Mouse (Mus musculus) embryonic fibroblast, embryonic 13.5 days (primary cell): ENCODE measurements around the gene Sh3d19. TPM values are rescaled to one million over a fixed set of nuclear protein-coding genes. Genes with fewer than 3 reads are reported as not detected.
A peak's percentile ranks its signal among the peaks of the same experiment; 100 is the strongest.

Experiments
- H3K27ac ChIP-seq: 2 replicates; pipeline ENCODE4 v1.5.1; 2012; ENCODE audit warnings: low read length, control low read depth, inconsistent platforms; ENCODE audit not compliant: insufficient read depth
- H3K4me1 ChIP-seq: 2 replicates; pipeline ENCODE4 v1.6.1; 2011; ENCODE audit warnings: low read length; ENCODE audit not compliant: control insufficient read depth, insufficient read depth
- H3K4me3 ChIP-seq: 2 replicates; pipeline ENCODE4 v1.5.1; 2011; ENCODE audit warnings: mild to moderate bottlenecking, control low read depth, low read length; ENCODE audit not compliant: insufficient read depth
- CTCF ChIP-seq: IDR thresholded peaks from 2 replicates; pipeline ENCODE4 v1.5.1; 2011; ENCODE audit warnings: mild to moderate bottlenecking, control low read depth, low read length, moderate library complexity, borderline replicate concordance; ENCODE audit not compliant: insufficient read depth
- POLR2A ChIP-seq: IDR thresholded peaks from 2 replicates; pipeline ENCODE4 v1.6.1; 2011; ENCODE audit warnings: low read depth, mild to moderate bottlenecking, control low read depth, low read length, moderate library complexity
- polyA plus RNA-seq: library from polyadenylated mRNA; stranded (reverse); fragments of >200 nt; gene quantifications from 2 replicates; pipeline ENCODE4 v1.2.4, GENCODE M21; 2011; ENCODE audit warnings: low read depth; ENCODE audit not compliant: missing spikeins, insufficient read length

Sh3d19 gene
- polyA plus RNA-seq, 1 experiment, result 54.2 TPM

DNA sequence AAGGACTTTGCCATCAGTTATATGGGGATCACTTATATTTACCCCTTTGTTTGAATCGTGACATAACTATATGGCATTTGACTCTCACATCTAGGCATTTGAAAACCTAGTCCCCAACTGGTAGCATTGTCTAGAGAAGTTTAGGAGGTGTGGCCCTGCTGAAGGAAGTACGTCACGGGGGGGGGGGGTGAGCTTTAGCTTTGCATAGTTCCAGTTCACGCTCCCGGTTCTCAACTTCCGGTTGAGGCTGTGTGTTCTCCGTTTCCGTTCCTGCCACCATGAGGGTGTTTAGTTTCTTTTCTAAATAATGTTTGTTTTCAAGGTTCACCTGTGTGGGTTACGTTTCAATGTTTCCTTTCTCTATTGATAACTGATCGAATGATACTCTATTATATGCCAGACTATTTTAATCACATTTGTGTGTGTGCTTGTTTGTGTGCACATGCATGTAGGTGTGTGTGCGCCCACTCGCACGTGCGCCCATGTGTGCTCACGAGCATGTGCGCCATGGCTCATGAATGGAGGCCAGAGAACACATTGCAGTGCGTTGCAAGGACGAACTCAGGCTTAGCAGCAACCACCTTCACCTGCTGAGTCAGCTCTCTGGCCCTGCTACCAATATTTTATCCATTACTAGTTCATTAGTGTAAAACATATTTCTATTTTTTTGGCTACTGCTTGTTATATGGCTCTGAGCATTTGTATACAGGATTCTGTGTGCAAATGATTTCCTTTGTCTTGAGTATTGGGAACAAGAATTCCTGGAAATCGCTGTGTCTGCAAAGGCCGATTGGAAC lies 54.6 kb downstream of the Sh3d19 start:
- TF ChIP-seq CTCF, result no peak
- TF ChIP-seq POLR2A, result no peak
- no peaks in the 10 kb centered on the region for H3K4me1 ChIP-seq
- H3K27ac ChIP-seq, result no peak overlapping the region
- H3K4me3 ChIP-seq, result no peak overlapping the region

DNA sequence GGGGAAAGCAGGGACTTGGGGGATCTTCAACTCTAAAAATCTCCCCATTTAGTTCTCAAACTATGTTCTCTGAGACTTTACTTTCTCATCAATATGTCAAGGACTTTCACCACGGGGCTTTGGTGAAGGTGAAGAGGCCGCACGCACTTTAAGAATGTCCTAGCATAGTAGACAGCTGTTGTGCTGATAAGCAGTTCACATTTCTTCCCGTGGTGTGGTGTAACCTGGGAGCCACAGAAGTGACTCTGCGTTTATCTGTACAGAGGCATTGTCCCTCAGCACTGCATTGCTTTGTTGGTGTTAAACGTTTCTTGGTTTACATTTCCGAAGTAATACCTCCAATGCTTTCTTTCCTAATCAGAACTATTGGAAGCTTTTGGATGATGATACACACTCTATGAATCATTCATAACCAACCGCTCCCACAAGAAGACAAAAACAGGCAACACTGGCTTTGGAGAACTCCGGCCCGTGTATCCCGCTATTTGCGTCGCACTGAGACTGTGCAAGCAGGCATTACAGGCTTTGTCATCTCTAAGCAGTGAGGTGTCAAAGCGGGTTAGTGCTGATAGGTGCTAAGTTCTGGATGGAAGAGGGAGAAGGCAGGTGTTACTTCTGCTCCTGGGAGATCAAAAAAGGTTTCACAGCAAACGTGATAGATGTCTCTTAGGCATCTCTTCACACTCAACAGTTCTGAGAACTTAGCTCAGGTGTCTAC lies 57.9 kb downstream of the Sh3d19 start:
- no peak overlapping the region for H3K4me3 ChIP-seq
- no peak for TF ChIP-seq POLR2A
- no peak for TF ChIP-seq CTCF
- H3K27ac ChIP-seq, result no peak overlapping the region
- H3K4me1 ChIP-seq, result no peaks in the 10 kb centered on the region

DNA sequence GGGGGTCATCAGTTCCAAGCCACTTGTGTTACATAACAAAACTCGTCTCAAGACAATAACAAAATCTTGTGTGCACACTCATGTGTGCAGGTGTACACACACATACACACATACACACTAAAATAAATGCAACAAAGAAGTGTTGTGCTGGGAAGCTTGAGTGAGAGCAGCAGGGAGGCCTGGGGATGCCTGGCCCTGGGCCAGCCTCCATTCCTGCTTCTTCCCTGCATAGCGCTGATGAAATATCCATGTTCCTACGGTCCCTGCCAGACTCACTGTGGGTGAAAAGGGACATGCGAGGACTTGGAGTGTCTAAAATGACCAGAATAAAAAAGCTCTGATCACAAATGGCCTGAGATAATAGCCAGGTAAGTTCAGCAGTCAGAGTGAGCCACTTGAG lies 59.7 kb downstream of the Sh3d19 start:
- no peak overlapping the region for H3K27ac ChIP-seq
- no peaks in the 10 kb centered on the region for H3K4me1 ChIP-seq
- TF ChIP-seq POLR2A, result no peak
- TF ChIP-seq CTCF, result no peak

DNA sequence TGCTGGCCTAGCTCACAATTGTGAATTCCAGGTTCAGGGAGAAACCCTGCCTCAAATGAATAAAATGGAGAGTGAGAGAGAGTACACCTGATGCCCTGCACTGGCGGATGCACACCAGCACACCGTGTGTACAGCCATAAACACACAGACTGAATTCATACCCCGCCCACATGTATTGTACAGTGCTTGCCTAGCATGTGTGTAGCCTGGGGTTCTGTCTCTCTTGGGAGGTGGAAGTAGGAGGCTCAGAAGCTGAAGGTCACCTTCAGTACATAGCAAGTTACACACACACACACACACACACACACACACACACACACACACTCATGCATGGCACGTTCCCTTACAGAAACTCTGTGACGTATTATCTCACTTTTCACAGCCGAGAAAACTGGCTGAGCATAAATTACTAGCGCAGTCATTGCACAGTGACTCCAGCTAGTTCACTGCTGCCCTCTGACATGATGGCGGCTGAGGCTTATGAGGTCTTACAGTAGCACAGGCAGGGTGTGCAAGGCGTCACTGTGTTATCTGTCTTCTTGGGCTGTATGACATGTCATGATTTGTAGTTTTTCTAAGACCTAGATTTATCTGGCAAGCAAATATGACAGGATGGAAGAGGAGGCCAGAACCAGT lies 62.7 kb downstream of the Sh3d19 start:
- no peak overlapping the region for H3K4me3 ChIP-seq
- no peak overlapping the region for H3K27ac ChIP-seq
- no peak for TF ChIP-seq CTCF
- TF ChIP-seq POLR2A, result no peak

More for the DNA sequence above, 59.7 kb downstream of the Sh3d19 start:
- no peak overlapping the region for H3K4me3 ChIP-seq

DNA sequence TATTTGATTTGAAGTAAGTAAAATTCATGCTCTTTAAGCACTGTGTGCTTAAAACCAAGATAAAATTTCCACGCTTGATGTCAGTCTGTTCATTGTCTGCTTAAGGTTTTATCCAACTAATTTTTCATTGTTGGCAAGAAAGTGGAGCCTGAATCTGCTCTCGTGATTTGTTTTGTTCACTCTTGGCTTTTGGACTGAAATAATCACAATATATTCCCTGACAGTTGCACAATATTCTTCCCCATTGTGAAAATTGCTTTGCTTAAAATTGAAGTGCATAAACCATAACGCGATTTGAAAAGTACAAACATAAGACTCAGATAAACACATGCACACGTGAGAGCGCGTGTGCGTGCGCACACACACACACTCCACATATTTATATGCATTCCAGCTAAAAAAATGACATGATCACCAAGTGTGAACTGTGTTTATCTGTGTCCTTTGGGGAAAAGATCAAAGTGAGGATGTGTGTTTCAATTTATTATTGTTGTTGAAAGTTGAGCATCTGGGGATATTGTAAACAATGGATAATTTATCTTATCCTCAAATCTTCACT lies 67.1 kb downstream of the Sh3d19 start:
- Histone ChIP-seq H3K4me1 (peaks cover 4% of the 10 kb centered on the region; the same call in 1 of the 2 replicates), H3K27ac (no peak overlapping the region), H3K4me3 (no peak overlapping the region)
- TF ChIP-seq POLR2A, result no peak
- no peak for TF ChIP-seq CTCF

More for the DNA sequence above, 62.7 kb downstream of the Sh3d19 start:
- no peaks in the 10 kb centered on the region for H3K4me1 ChIP-seq

DNA sequence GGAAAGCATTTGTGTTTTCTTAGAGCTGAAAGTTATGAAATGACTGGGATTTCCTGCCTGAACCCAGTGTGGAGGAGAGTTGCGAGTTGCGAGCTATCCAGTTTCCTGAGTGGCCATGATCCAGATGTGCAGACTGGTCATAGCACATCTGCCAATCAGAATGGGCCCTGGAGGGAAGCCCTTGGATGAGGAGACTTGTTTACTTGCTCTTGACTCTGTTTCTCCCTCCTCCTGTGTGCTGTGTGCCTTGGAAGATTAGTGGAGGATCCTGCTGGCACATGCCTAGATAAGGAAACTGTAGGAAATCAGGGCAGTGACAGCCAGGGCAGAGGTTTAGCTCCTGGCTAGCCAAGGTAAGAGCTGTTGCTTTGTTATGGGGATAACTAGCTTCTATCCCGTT lies 67.7 kb downstream of the Sh3d19 start:
- Histone ChIP-seq H3K4me1 (peaks cover 4% of the 10 kb centered on the region; the same call in 1 of the 2 replicates), H3K4me3 (no peak overlapping the region), H3K27ac (peak overlapping the region; percentile 32)
- TF ChIP-seq CTCF (no peak), POLR2A (no peak)

DNA sequence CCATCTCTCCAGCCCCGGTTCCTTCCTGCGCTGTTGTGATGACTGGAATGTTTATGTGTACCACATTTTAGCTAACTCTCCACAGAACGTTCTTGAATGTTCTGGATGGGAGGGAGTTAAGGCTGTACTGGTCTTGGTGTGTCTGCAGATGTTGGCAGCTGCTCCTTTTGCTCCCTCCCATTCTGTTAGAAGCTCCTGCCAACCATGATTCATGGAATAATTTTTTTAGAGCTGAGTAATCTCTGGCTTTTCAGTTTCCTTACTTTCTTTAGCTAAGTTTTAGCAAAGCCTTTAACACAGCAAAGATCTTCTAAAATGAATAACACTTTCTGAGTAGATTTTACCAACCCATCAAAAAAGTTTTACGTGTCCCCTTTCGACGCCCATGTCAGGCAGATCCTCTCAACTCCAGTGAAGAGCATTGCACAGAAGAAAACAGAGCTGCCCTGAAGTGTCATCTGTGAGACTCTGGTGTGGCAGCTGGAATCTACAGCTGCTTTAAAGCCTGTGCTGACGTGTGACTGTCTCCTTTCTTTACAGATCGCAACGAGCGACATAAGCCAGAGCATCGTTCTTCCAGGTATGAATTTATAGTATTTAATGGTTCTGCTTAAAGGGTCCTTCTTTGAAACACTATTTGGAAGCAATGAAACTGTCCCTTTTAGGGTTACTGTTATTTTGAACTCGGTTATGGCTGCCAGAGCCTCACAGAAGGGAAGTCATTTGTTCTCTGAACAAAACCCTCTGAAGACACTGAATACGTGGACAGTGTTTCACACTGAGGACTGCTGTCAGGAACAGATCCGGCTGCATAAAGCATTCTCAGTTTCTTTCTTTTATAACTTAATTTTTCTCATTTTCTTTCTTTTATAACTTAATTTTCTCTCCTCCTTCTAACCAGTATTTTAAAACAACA lies 69.6 kb downstream of the Sh3d19 start:
- H3K4me1 ChIP-seq, result peaks cover 6% of the 10 kb centered on the region
- TF ChIP-seq CTCF (no peak), POLR2A (peak; percentile 33; the same call in 1 of the 2 replicates)
- H3K27ac ChIP-seq, result peak overlapping the region; percentile 98
- peak overlapping the region; percentile 27 for H3K4me3 ChIP-seq

DNA sequence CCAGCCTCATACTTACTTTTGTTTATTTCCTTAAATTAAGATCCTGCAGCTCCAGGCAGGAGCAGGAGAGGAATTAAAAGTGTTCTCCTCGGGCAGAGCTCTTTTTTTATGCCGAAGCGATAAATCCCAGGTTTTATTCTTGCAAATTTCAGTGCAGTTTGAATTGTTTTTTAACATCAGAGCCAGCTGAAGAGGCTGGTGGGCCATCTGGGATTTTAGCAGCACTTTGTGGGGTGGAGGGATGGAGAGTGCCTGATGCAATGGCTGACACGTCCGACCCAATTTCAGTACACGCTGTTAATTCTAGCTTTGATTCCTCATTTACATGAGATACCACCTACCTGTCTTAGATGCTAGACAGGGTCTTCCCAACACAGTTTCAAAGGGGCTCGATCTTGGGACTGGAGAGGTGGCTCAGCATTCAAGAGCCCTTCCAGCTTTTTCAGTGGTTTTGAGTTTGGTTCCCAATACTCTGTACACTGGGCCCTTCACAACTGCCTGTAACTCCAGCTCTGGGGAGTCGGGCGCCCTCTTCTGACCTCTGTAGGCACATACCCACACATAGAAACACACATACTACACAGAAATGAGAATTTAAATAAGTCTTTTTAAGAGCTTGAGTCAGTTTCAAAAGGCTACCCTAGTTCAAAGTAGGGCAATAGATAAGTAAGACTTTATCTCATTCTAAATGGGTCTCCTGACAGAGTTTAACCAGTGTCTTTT lies 76.9 kb downstream of the Sh3d19 start:
- Histone ChIP-seq H3K27ac (no peak overlapping the region), H3K4me3 (no peak overlapping the region), H3K4me1 (peaks cover 2% of the 10 kb centered on the region; the same call in 1 of the 2 replicates)
- TF ChIP-seq POLR2A (no peak), CTCF (no peak)
